ENCODE assay signal across 8 mouse cellular contexts in the genomic region with DNA sequence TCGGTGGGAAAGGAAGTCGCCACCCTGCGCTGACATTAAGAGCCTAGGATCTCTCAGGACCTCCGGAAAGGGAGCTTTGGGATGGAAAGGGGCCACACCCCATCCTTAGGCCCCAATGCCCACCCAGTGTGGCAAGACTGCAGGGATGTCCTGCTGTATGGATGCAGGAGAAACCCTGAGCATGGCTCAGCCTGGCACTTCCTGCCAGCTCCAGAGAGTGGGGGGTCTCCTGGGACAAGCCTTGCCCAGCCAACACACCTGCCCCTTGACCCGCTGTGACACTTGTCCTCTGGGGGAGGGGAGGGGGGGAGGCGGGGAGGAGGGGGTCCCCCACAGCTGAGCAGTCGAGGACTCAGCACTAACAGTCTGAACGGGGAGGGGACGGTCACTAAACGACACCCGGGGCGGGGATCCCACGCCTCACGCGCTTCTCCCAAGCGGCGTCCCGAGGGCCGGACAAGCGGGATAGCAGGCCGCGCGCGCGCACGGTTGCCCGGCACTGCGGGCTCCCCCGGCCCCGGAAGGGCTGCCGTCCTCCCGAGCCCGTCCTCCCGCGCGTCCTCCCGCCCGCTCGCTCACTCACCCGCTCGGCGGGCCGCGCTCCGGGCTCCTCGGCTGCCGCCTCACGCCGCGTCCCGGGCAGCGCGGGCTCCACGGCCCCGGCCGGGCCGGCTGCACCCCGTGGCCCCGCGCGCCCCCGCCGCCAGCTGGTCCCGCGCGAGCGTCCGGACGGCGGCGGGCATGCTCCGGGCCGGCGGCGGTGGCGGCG. TPM values are rescaled to one million over a fixed set of nuclear protein-coding genes. Genes with fewer than 3 reads are reported as not detected.
DNase-seq lines count a peak whose midpoint lies in the region; ATAC-seq and TF ChIP-seq lines count a peak whose summit lies in the region.

No protein-coding gene starts in this region.

- no peaks in the 10 kb centered on the region for H3K79me2 ChIP-seq in C2C12 (ENCODE audit: control insufficient read depth, insufficient read depth)
- peaks cover 1% of the 10 kb centered on the region; the same call in 1 of the 2 replicates for H3K79me2 ChIP-seq in heart, adult 2 months (replicated peaks; ENCODE audit: control insufficient read depth, insufficient read depth, low read length)

- intact Hi-C loops in heart, adult 2 months (cut with DNase I): loop anchor here (1.0 to 5.0 kb wide), 4 partner anchors 30 to 86 kb away; no protein-coding TSS in a partner anchor

- peak overlapping the region; percentile 92 for H3K27ac ChIP-seq in heart, adult 2 months
- peak overlapping the region; percentile 83 for H3K27ac ChIP-seq in lung, embryonic 14.5 days (ENCODE audit: low read depth)

- peak overlapping the region; percentile 36 for H3K4me3 ChIP-seq in C2C12 (ENCODE audit: insufficient read depth, poor library complexity, severe bottlenecking)
- peak overlapping the region; percentile 74 for H3K4me3 ChIP-seq in heart, adult 2 months
- peak overlapping the region; percentile 66 for H3K4me3 ChIP-seq in lung, embryonic 14.5 days (ENCODE audit: low read depth, low read length)

- peaks cover 7% of the 10 kb centered on the region for H3K4me1 ChIP-seq in heart, adult 2 months (ENCODE audit: control insufficient read depth, insufficient read depth, low read length)
- peaks cover 12% of the 10 kb centered on the region; the same call in 1 of the 2 replicates for H3K4me1 ChIP-seq in lung, embryonic 14.5 days (ENCODE audit: insufficient read depth)

- ATAC-seq in activated CD4-positive, CD25-positive, alpha-beta regulatory T cell, adult 4 months: peak; percentile 38
- peak; percentile 45 for ATAC-seq in lung, embryonic 14.5 days (ENCODE audit: insufficient read depth)
- ATAC-seq in megakaryocyte-erythroid progenitor cell, adult 5-6 weeks (replicated peaks; ENCODE audit: low FRiP score, low TSS enrichment, poor library complexity, severe bottlenecking): no peak

- peak overlapping the region; percentile 81 for H3ac ChIP-seq in C2C12 (ENCODE audit: control insufficient read depth, insufficient read length, low read depth)

- TF ChIP-seq CTCF in C2C12 (IDR thresholded peaks at IDR 0.05; ENCODE audit: control insufficient read depth, insufficient read depth, insufficient read length): no peak
- TF ChIP-seq CTCF in heart, adult 2 months (IDR thresholded peaks at IDR 0.05): no peak
- TF ChIP-seq CTCF in lung, embryonic 14.5 days (IDR thresholded peaks at IDR 0.05; ENCODE audit: low read depth): no peak

- WGBS in heart, adult 2 months: 6% methylated on average over 76 of the region's 77 CpGs
- WGBS in lung, embryonic 14.5 days: under 1% methylated on average over 77 of the region's 77 CpGs

- peak; percentile 61 for DNase-seq in embryo, embryonic 10.5 days (ENCODE audit: low spot score)
- peak; percentile 81 for DNase-seq in heart, adult 2 months
- DNase-seq in kidney, adult 18-20 months: peak; percentile 66
- DNase-seq in lung, embryonic 14.5 days: peak; percentile 62
- peak; percentile 60 for DNase-seq in retina, embryonic 14.5 days (ENCODE audit: low spot score)

- H3K9me3 ChIP-seq in lung, embryonic 14.5 days (ENCODE audit: low read depth, low read length): no peaks in the 10 kb centered on the region

- no peaks in the 10 kb centered on the region for H3K79me3 ChIP-seq in C2C12 (ENCODE audit: low read depth)

- H3K27me3 ChIP-seq in C2C12 (ENCODE audit: control insufficient read depth, insufficient read depth, insufficient read length): no peaks in the 10 kb centered on the region
- H3K27me3 ChIP-seq in heart, adult 2 months (ENCODE audit: control insufficient read depth, insufficient read depth, low read length): no peaks in the 10 kb centered on the region
- H3K27me3 ChIP-seq in lung, embryonic 14.5 days (ENCODE audit: insufficient read depth, low read length): no peaks in the 10 kb centered on the region

- H3K4me2 ChIP-seq in lung, embryonic 14.5 days: peak overlapping the region; percentile 94

- H3K9ac ChIP-seq in heart, adult 2 months (ENCODE audit: low read depth, low read length): peak overlapping the region; percentile 93
- peak overlapping the region; percentile 86 for H3K9ac ChIP-seq in lung, embryonic 14.5 days

- H3K36me3 ChIP-seq in C2C12 (ENCODE audit: control insufficient read depth, insufficient read depth): peaks cover 4% of the 10 kb centered on the region
- peaks cover 3% of the 10 kb centered on the region for H3K36me3 ChIP-seq in heart, adult 2 months (ENCODE audit: control insufficient read depth, insufficient read depth, low read length)
- peaks cover 17% of the 10 kb centered on the region for H3K36me3 ChIP-seq in lung, embryonic 14.5 days (ENCODE audit: insufficient read depth)

- no peak for TF ChIP-seq EP300 in heart, adult 2 months (IDR thresholded peaks at IDR 0.05; ENCODE audit: insufficient read depth, low read depth, low read length)

- TF ChIP-seq POLR2A in heart, adult 2 months (IDR thresholded peaks at IDR 0.05; ENCODE audit: insufficient read depth, low read depth, low read length): no peak; the same call in 1 of the 2 replicates

TF ChIP-seq in C2C12, 6 proteins besides CTCF, POLR2A, EP300 and RAD21:
- TF ChIP-seq CEBPB (IDR thresholded peaks at IDR 0.05; ENCODE audit: low read depth) (no peak), USF1 (IDR thresholded peaks at IDR 0.05; ENCODE audit: low read depth) (no peak), MYOG (IDR thresholded peaks at IDR 0.05; ENCODE audit: control insufficient read depth, extremely low read depth, insufficient read length) (no peak), MAX (IDR thresholded peaks at IDR 0.05) (no peak), MYOD1 (IDR thresholded peaks at IDR 0.05; ENCODE audit: control insufficient read depth, insufficient read length, low read depth) (no peak), FOSL1 (IDR thresholded peaks at IDR 0.05; ENCODE audit: insufficient read depth, low read length, poor library complexity, severe bottlenecking) (no peak)

RNA-seq across cellular contexts. Expression of gene Pitpnm2, which starts 0.5 kb away (rescaled TPM):
- polyA plus RNA-seq in C2C12 (2012; fragmentation: generic; extraction: Trizol): 4.0 TPM
- 10 to 100 TPM; 10.6 to 11.3 TPM for polyA plus RNA-seq in activated CD4-positive, CD25-positive, alpha-beta regulatory T cell, adult 4 months (2017; shearing (Covaris generic))
- 10 to 100 TPM; 40.1 TPM for total RNA-seq in heart, adult 2 months (2021)
- polyA plus RNA-seq in heart, adult 2 months (2012; rRNA removed): 34.9 and 37.7 TPM in 2 replicates
- polyA plus RNA-seq in lung, embryonic 14.5 days (2014; fragmentation: Nextera tagmentation; extraction: Ambion mirVana): 8.8 and 9.8 TPM in 2 replicates
- 23.7 and 33.3 TPM in 2 replicates for total RNA-seq in megakaryocyte-erythroid progenitor cell, adult 5-6 weeks (2014; fragmentation: Nextera tagmentation)
- 6.5 and 10.9 TPM in 2 replicates for total RNA-seq in megakaryocyte-erythroid progenitor cell, adult 5-6 weeks (2017)
